ENCODE assay signal across 20 mouse cellular contexts in genomic region chr10:88784513-88784931, GRCm38 (mm10). TPM values are rescaled to one million over a fixed set of nuclear protein-coding genes. Genes with fewer than 3 reads are reported as not detected.
DNase-seq lines count a peak whose midpoint lies in the region; ATAC-seq and TF ChIP-seq lines count a peak whose summit lies in the region.
"Had no signal": no experiment of that assay in that cellular context is flagged by ENCODE, and none has a peak within 500 bp of the region (broad histone marks: within the 10 kb centered on the region; RNA-seq: fewer than 3 reads in every experiment).

No protein-coding gene starts in this region.

- no peaks in the 10 kb centered on the region for H3K9me3 ChIP-seq in intestine, postnatal 0 days (ENCODE audit: control insufficient read depth)
- no peaks in the 10 kb centered on the region for H3K9me3 ChIP-seq in kidney, postnatal 0 days (replicated peaks; ENCODE audit: low read length)
- H3K9me3 ChIP-seq in hindbrain, postnatal 0 days (ENCODE audit: low read length): no peaks in the 10 kb centered on the region
- H3K9me3 ChIP-seq: forebrain, embryonic 10.5 days; G1E; heart, embryonic 12.5 days had no signal

- no peak overlapping the region for H3K9ac ChIP-seq in intestine, postnatal 0 days (ENCODE audit: low read depth, low read length)
- no peak overlapping the region for H3K9ac ChIP-seq in kidney, postnatal 0 days (ENCODE audit: low read depth, low read length)
- no peak overlapping the region for H3K9ac ChIP-seq in hindbrain, postnatal 0 days (replicated peaks; ENCODE audit: low read length)
- H3K9ac ChIP-seq: forebrain, postnatal 0 days; heart, embryonic 12.5 days; hindbrain, embryonic 14.5 days had no signal

- H3K4me3 ChIP-seq in testis, adult 2 months (ENCODE audit: control insufficient read depth, low read depth, low read length): peak overlapping the region; percentile 58; the same call in 1 of the 2 replicates
- H3K4me3 ChIP-seq in intestine, postnatal 0 days (ENCODE audit: low read depth, low read length): no peak overlapping the region
- H3K4me3 ChIP-seq in kidney, postnatal 0 days (replicated peaks; ENCODE audit: low read depth, low read length): no peak overlapping the region
- no peak overlapping the region for H3K4me3 ChIP-seq in hindbrain, postnatal 0 days (ENCODE audit: low read length)
- H3K4me3 ChIP-seq: forebrain, embryonic 10.5 days; heart, embryonic 12.5 days had no signal

- TF ChIP-seq CTCF in testis, adult 2 months (IDR thresholded peaks at IDR 0.05; ENCODE audit: control insufficient read depth, insufficient read depth, insufficient replicate concordance, low read depth, low read length): no peak
- no peak for TF ChIP-seq CTCF in intestine, postnatal 0 days (IDR thresholded peaks at IDR 0.05; ENCODE audit: low read depth)
- TF ChIP-seq CTCF in kidney, postnatal 0 days (IDR thresholded peaks at IDR 0.05; ENCODE audit: low read depth): no peak
- no peak for TF ChIP-seq CTCF in hindbrain, postnatal 0 days (IDR thresholded peaks at IDR 0.05; ENCODE audit: low read depth)

- H3K4me1 ChIP-seq in testis, adult 2 months (ENCODE audit: control insufficient read depth, insufficient read depth, low read length): no peaks in the 10 kb centered on the region
- no peaks in the 10 kb centered on the region for H3K4me1 ChIP-seq in intestine, postnatal 0 days (replicated peaks; ENCODE audit: control insufficient read depth, insufficient read depth, low read length)
- no peaks in the 10 kb centered on the region for H3K4me1 ChIP-seq in kidney, postnatal 0 days (replicated peaks; ENCODE audit: insufficient read depth, low read length)
- no peaks in the 10 kb centered on the region for H3K4me1 ChIP-seq in hindbrain, postnatal 0 days (ENCODE audit: insufficient read depth, low read length)
- H3K4me1 ChIP-seq: forebrain, embryonic 10.5 days; heart, embryonic 12.5 days had no signal

- 42% methylated on average over 5 of the region's 5 CpGs for WGBS in intestine, postnatal 0 days
- WGBS in kidney, postnatal 0 days: 42% methylated on average over 5 of the region's 5 CpGs
- WGBS in hindbrain, postnatal 0 days: 66% methylated on average over 5 of the region's 5 CpGs

- peak; percentile 96 for ATAC-seq in intestine, postnatal 0 days
- ATAC-seq in kidney, postnatal 0 days (replicated peaks; ENCODE audit: low FRiP score, low read depth): peak; percentile 84
- ATAC-seq in hindbrain, postnatal 0 days: no peak
- ATAC-seq: forebrain, postnatal 0 days had no signal

- no peak overlapping the region; the same call in 1 of the 2 replicates for H3K4me2 ChIP-seq in intestine, postnatal 0 days (replicated peaks; ENCODE audit: low read depth)
- no peak overlapping the region for H3K4me2 ChIP-seq in kidney, postnatal 0 days (ENCODE audit: low read length)
- H3K4me2 ChIP-seq in hindbrain, postnatal 0 days (ENCODE audit: low read depth, low read length): no peak overlapping the region
- H3K4me2 ChIP-seq: heart, embryonic 12.5 days; hindbrain, embryonic 14.5 days had no signal

- no peaks in the 10 kb centered on the region for H3K27me3 ChIP-seq in testis, adult 2 months (ENCODE audit: control insufficient read depth, insufficient read depth, low read length)
- H3K27me3 ChIP-seq in intestine, postnatal 0 days (replicated peaks; ENCODE audit: control insufficient read depth, insufficient read depth, low read length): no peaks in the 10 kb centered on the region
- no peaks in the 10 kb centered on the region for H3K27me3 ChIP-seq in kidney, postnatal 0 days (ENCODE audit: insufficient read depth, low read length)
- H3K27me3 ChIP-seq in hindbrain, postnatal 0 days (ENCODE audit: insufficient read depth, low read length): no peaks in the 10 kb centered on the region
- H3K27me3 ChIP-seq: heart, embryonic 12.5 days had no signal

- DNase-seq in testis, postnatal 10 days (ENCODE audit: low spot score): no peak
- peak; percentile 26 for DNase-seq in kidney, postnatal 0 days (ENCODE audit: low spot score)
- no peak for DNase-seq in gastrocnemius, adult 18-20 months (ENCODE audit: low spot score)
- no peak for DNase-seq in hindbrain, postnatal 0 days (ENCODE audit: low spot score)
- DNase-seq in gastrocnemius, postnatal 14 days: no peak
- DNase-seq: adrenal gland, postnatal 25 days; cerebellum, adult 11-12 months; forebrain, postnatal 0 days; heart, postnatal 36 days; layer of hippocampus, postnatal 36 days; lung, adult 18-20 months; lung, postnatal 36 days; right cerebral cortex, adult 18-20 months; thymus, postnatal 36 days had no signal

- peaks cover 3% of the 10 kb centered on the region for H3K36me3 ChIP-seq in testis, adult 2 months (ENCODE audit: control insufficient read depth, insufficient read depth, low read length)
- peaks cover 18% of the 10 kb centered on the region for H3K36me3 ChIP-seq in intestine, postnatal 0 days (ENCODE audit: control insufficient read depth, insufficient read depth)
- H3K36me3 ChIP-seq in kidney, postnatal 0 days (ENCODE audit: insufficient read depth, low read length): peaks cover 18% of the 10 kb centered on the region; the same call in 1 of the 2 replicates
- H3K36me3 ChIP-seq in hindbrain, postnatal 0 days (ENCODE audit: insufficient read depth, low read length): peaks cover 31% of the 10 kb centered on the region

- no peak for TF ChIP-seq POLR2A in testis, adult 2 months (IDR thresholded peaks at IDR 0.05; ENCODE audit: control insufficient read depth, low read depth, low read length)

- H3K27ac ChIP-seq in testis, adult 2 months (ENCODE audit: control insufficient read depth, insufficient read depth, low read depth, low read length): no peak overlapping the region
- peak overlapping the region; percentile 73 for H3K27ac ChIP-seq in intestine, postnatal 0 days (ENCODE audit: low read depth, low read length)
- H3K27ac ChIP-seq in kidney, postnatal 0 days: peak overlapping the region; percentile 62
- H3K27ac ChIP-seq in hindbrain, postnatal 0 days: no peak overlapping the region
- H3K27ac ChIP-seq: forebrain, embryonic 10.5 days; hindbrain, embryonic 14.5 days had no signal

- intact Hi-C loops in gastrocnemius, postnatal 14 days (cut with DNase I; ENCODE audit: low total_unique reads): no loop called here

RNA-seq across cellular contexts. Expression of gene Utp20, which starts 42.1 kb away (rescaled TPM):
- 4.9 and 6.1 TPM in 2 replicates for polyA plus RNA-seq in testis, adult 2 months (2012; rRNA removed)
- polyA plus RNA-seq in intestine, postnatal 0 days (2015; fragmentation: Nextera tagmentation; extraction: Ambion mirVana): 4.6 and 5.1 TPM in 2 replicates
- 12.4 and 14.7 TPM in 2 replicates for polyA plus RNA-seq in kidney, postnatal 0 days (2015; fragmentation: Nextera tagmentation; extraction: Ambion mirVana)
- 10 to 100 TPM in 1 of 2 experiments, 1 to 10 TPM in 1; 9.6 to 11.1 TPM for total RNA-seq in gastrocnemius, adult 18-20 months (2021)
- 9.1 and 18.7 TPM in 2 replicates for total RNA-seq in hindbrain, postnatal 0 days (2014; rRNA removed)
- polyA plus RNA-seq in hindbrain, postnatal 0 days (2015; fragmentation: Nextera tagmentation; extraction: Ambion mirVana): 4.7 and 6.5 TPM in 2 replicates
- total RNA-seq in gastrocnemius, postnatal 14 days (2021): 1 to 10 TPM; 8.2 to 9.2 TPM

RNA-seq across cellular contexts. Expression of gene Arl1, which starts 53.9 kb away (rescaled TPM):
- polyA plus RNA-seq in testis, adult 2 months (2012; rRNA removed): 28.9 and 32.6 TPM in 2 replicates
- 153 and 163 TPM in 2 replicates for polyA plus RNA-seq in intestine, postnatal 0 days (2015; fragmentation: Nextera tagmentation; extraction: Ambion mirVana)
- 186 and 194 TPM in 2 replicates for polyA plus RNA-seq in kidney, postnatal 0 days (2015; fragmentation: Nextera tagmentation; extraction: Ambion mirVana)
- total RNA-seq in gastrocnemius, adult 18-20 months (2021): 10 to 100 TPM; 88.1 to 93.1 TPM
- 59.8 and 62.2 TPM in 2 replicates for total RNA-seq in hindbrain, postnatal 0 days (2014; rRNA removed)
- 164 and 166 TPM in 2 replicates for polyA plus RNA-seq in hindbrain, postnatal 0 days (2015; fragmentation: Nextera tagmentation; extraction: Ambion mirVana)
- total RNA-seq in gastrocnemius, postnatal 14 days (2021): 10 to 100 TPM; 70.9 to 77.0 TPM

Comparison
In these comparisons a context has a peak if more than half of its experiments do, and no peak if none do; other contexts are left out.
1. H3K27ac ChIP-seq: peak in intestine, postnatal 0 days (single experiment) and kidney, postnatal 0 days (single experiment); none in testis, adult 2 months (single experiment) and hindbrain, postnatal 0 days (single experiment).